Comparison of ENCODE assay signal across 9 mouse cellular contexts in the genomic region with DNA sequence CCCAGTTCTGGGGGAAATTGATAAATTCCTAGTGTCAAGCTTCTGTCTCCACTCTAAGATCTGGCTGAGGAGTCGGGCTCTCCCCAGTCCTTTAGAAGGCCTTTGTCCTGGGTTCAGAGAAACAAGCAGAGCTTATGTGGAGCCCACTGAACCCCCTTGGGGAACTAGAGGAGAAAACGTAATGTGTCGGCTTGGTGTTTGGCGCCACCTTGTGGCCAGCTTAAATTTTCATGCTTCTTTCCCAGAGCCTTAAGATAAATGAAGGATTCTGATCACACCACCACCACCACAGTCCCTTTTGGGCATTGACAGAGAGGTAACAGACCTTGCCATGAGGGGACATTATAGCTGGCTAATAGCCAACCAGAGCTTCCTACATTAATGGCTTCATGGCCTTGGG. TPM values are rescaled to one million over a fixed set of nuclear protein-coding genes. Genes with fewer than 3 reads are reported as not detected.
DNase-seq lines count a peak whose midpoint lies in the region; ATAC-seq and TF ChIP-seq lines count a peak whose summit lies in the region.
"Had no signal": no experiment of that assay in that cellular context is flagged by ENCODE, and none has a peak within 500 bp of the region (broad histone marks: within the 10 kb centered on the region; RNA-seq: fewer than 3 reads in every experiment).

No protein-coding gene starts in this region.

- no peak overlapping the region for H3K4me3 ChIP-seq in intestine, embryonic 14.5 days (ENCODE audit: low read depth, low read length)
- no peak overlapping the region for H3K4me3 ChIP-seq in intestine, embryonic 16.5 days (ENCODE audit: low read length)
- H3K4me3 ChIP-seq in limb, embryonic 14.5 days (replicated peaks; ENCODE audit: low read length), result no peak overlapping the region
- H3K4me3 ChIP-seq: neural tube, embryonic 13.5 days had no signal

- no peak overlapping the region for H3K9ac ChIP-seq in intestine, embryonic 14.5 days (ENCODE audit: low read length)
- no peak overlapping the region for H3K9ac ChIP-seq in intestine, embryonic 16.5 days (ENCODE audit: low read depth, low read length)
- no peak overlapping the region for H3K9ac ChIP-seq in limb, embryonic 14.5 days (ENCODE audit: low read depth, low read length, severe bottlenecking)

- H3K4me1 ChIP-seq in intestine, embryonic 14.5 days (replicated peaks; ENCODE audit: control insufficient read depth, insufficient read depth, low read length), result peaks cover 13% of the 10 kb centered on the region
- peaks cover 12% of the 10 kb centered on the region for H3K4me1 ChIP-seq in intestine, embryonic 16.5 days (ENCODE audit: control insufficient read depth, insufficient read depth, low read length)
- H3K4me1 ChIP-seq in limb, embryonic 14.5 days (ENCODE audit: control insufficient read depth, insufficient read depth, low read length), result peaks cover 8% of the 10 kb centered on the region

- no peak for ATAC-seq in intestine, embryonic 14.5 days (replicated peaks; ENCODE audit: low FRiP score, low TSS enrichment, low read depth)
- no peak for ATAC-seq in intestine, embryonic 16.5 days
- no peak for ATAC-seq in limb, embryonic 14.5 days (ENCODE audit: low FRiP score, low read depth)

- H3K27ac ChIP-seq in intestine, embryonic 14.5 days (ENCODE audit: low read depth), result no peak overlapping the region
- H3K27ac ChIP-seq in intestine, embryonic 16.5 days (ENCODE audit: low read length), result no peak overlapping the region
- no peak overlapping the region for H3K27ac ChIP-seq in limb, embryonic 14.5 days (replicated peaks; ENCODE audit: low read depth, low read length)
- H3K27ac ChIP-seq: neural tube, embryonic 13.5 days had no signal

- intact Hi-C loops in heart, postnatal 14 days (cut with DNase I), result loop anchor here (5.0 kb wide), 1 partner anchor 701 kb away; no protein-coding TSS in a partner anchor

- no peak for TF ChIP-seq POLR2A in limb, embryonic 14.5 days (IDR thresholded peaks at IDR 0.05; ENCODE audit: borderline replicate concordance, extremely low read depth, insufficient read depth, insufficient read length)

- DNase-seq in intestine, embryonic 14.5 days (ENCODE audit: low spot score), result peak; percentile 93
- DNase-seq in MN1 (ENCODE audit: low spot score), result peak; percentile 74
- peak; percentile 89 to 92 for DNase-seq in cerebellum, postnatal 10 days
- peak; percentile 76 to 81 for DNase-seq in heart, postnatal 14 days
- peak; percentile 86 for DNase-seq in limb, embryonic 14.5 days (ENCODE audit: low spot score)
- peak; percentile 87 to 88 for DNase-seq in right cerebral cortex, adult 2 months (ENCODE audit: low spot score in 2 of 2)
- peak; percentile 52 to 61 for DNase-seq in urinary bladder, postnatal 36 days (ENCODE audit: low spot score in 2 of 2)

- H3K4me2 ChIP-seq in intestine, embryonic 14.5 days (ENCODE audit: low read length), result no peak overlapping the region
- H3K4me2 ChIP-seq in intestine, embryonic 16.5 days (ENCODE audit: low read depth, low read length), result no peak overlapping the region
- no peak overlapping the region for H3K4me2 ChIP-seq in limb, embryonic 14.5 days (replicated peaks; ENCODE audit: low read depth, low read length, severe bottlenecking)
- H3K4me2 ChIP-seq: neural tube, embryonic 13.5 days had no signal

- no peaks in the 10 kb centered on the region for H3K9me3 ChIP-seq in intestine, embryonic 14.5 days (ENCODE audit: control insufficient read depth, low read length)
- no peaks in the 10 kb centered on the region for H3K9me3 ChIP-seq in intestine, embryonic 16.5 days (ENCODE audit: control insufficient read depth, low read length)
- H3K9me3 ChIP-seq in limb, embryonic 14.5 days (ENCODE audit: control insufficient read depth, low read length), result no peaks in the 10 kb centered on the region
- H3K9me3 ChIP-seq: neural tube, embryonic 13.5 days had no signal

- H3K36me3 ChIP-seq in intestine, embryonic 14.5 days (ENCODE audit: control insufficient read depth, insufficient read depth, low read length), result no peaks in the 10 kb centered on the region
- no peaks in the 10 kb centered on the region for H3K36me3 ChIP-seq in intestine, embryonic 16.5 days (ENCODE audit: control insufficient read depth, insufficient read depth, low read length)
- no peaks in the 10 kb centered on the region for H3K36me3 ChIP-seq in limb, embryonic 14.5 days (ENCODE audit: control insufficient read depth, insufficient read depth, low read length)
- H3K36me3 ChIP-seq: neural tube, embryonic 13.5 days had no signal

- 9% methylated on average over 4 of the region's 4 CpGs for WGBS in intestine, embryonic 14.5 days
- 3% methylated on average over 4 of the region's 4 CpGs for WGBS in intestine, embryonic 16.5 days
- WGBS in limb, embryonic 14.5 days, result 6% methylated on average over 4 of the region's 4 CpGs

- H3K27me3 ChIP-seq in intestine, embryonic 14.5 days (replicated peaks; ENCODE audit: control insufficient read depth, insufficient read depth, low read length), result no peaks in the 10 kb centered on the region
- no peaks in the 10 kb centered on the region for H3K27me3 ChIP-seq in intestine, embryonic 16.5 days (replicated peaks; ENCODE audit: control insufficient read depth, insufficient read depth, low read length)
- no peaks in the 10 kb centered on the region for H3K27me3 ChIP-seq in limb, embryonic 14.5 days (ENCODE audit: control insufficient read depth, insufficient read depth, low read length)
- H3K27me3 ChIP-seq: neural tube, embryonic 13.5 days had no signal

RNA-seq across cellular contexts. Expression of gene Aipl1, which starts 0.7 kb away (rescaled TPM):
- 0.27 and 0.30 TPM in 2 replicates for polyA plus RNA-seq in intestine, embryonic 14.5 days (2014; fragmentation: Nextera tagmentation; extraction: Ambion mirVana)
- 0.29 TPM in 2 replicates for polyA plus RNA-seq in intestine, embryonic 16.5 days (2015; fragmentation: Nextera tagmentation; extraction: Ambion mirVana)
- not detected for total RNA-seq in heart, postnatal 14 days (2021)
- polyA plus RNA-seq in limb, embryonic 14.5 days (2012; rRNA removed), result 0.28 TPM in 2 replicates
- 0.25 TPM in 1 of 2 replicates, not detected in the other for polyA plus RNA-seq in limb, embryonic 14.5 days (2014; fragmentation: Nextera tagmentation; extraction: Ambion mirVana)

RNA-seq across cellular contexts. Expression of gene Pimreg, which starts 3.8 kb away (rescaled TPM):
- 107 and 113 TPM in 2 replicates for polyA plus RNA-seq in intestine, embryonic 14.5 days (2014; fragmentation: Nextera tagmentation; extraction: Ambion mirVana)
- polyA plus RNA-seq in intestine, embryonic 16.5 days (2015; fragmentation: Nextera tagmentation; extraction: Ambion mirVana), result 61.4 and 76.9 TPM in 2 replicates
- 1 to 10 TPM; 6.1 to 6.8 TPM for total RNA-seq in heart, postnatal 14 days (2021)
- 59.1 and 68.2 TPM in 2 replicates for polyA plus RNA-seq in limb, embryonic 14.5 days (2012; rRNA removed)
- polyA plus RNA-seq in limb, embryonic 14.5 days (2014; fragmentation: Nextera tagmentation; extraction: Ambion mirVana), result 87.9 and 88.8 TPM in 2 replicates
